Mouse (Mus musculus) G1E (cell line): ENCODE data around the gene Klk1b8. TPM values are rescaled to one million over a fixed set of nuclear protein-coding genes. Genes with fewer than 3 reads are reported as not detected.

Source experiments
- ATAC-seq: 2 replicates; pipeline ENCODE4 v1.8.0; 2016; ENCODE audit warnings: mild to moderate bottlenecking; ENCODE audit not compliant: insufficient number of reproducible peaks, poor library complexity, low FRiP score, severe bottlenecking; ENCODE audit errors: extremely low read depth
- DNase-seq: peaks from one replicate; pipeline ENCODE4 v3.0.0; 2012; ENCODE audit warnings: low spot score
- H3K27me3 ChIP-seq: 2 replicates; pipeline ENCODE4 v1.6.1; 2012; ENCODE audit warnings: mild to moderate bottlenecking, low read length, inconsistent platforms; ENCODE audit not compliant: insufficient read depth
- H3K36me3 ChIP-seq: replicated peaks from 2 replicates; pipeline ENCODE3; 2012; ENCODE audit warnings: mild to moderate bottlenecking, inconsistent platforms
- H3K4me1 ChIP-seq: 2 replicates; pipeline ENCODE4 v1.6.1; 2012; ENCODE audit warnings: low read depth, low read length, inconsistent platforms, mixed read lengths; ENCODE audit not compliant: insufficient read depth
- H3K4me3 ChIP-seq: 2 replicates; pipeline ENCODE4 v1.5.1; 2012; ENCODE audit warnings: low read depth, mild to moderate bottlenecking, inconsistent platforms, low read length, moderate library complexity, mixed read lengths
- H3K9me3 ChIP-seq: replicated peaks from 2 replicates; pipeline ENCODE4 v1.6.1; 2012; ENCODE audit warnings: inconsistent platforms
- CTCF ChIP-seq: IDR thresholded peaks from 2 replicates; pipeline ENCODE4 v1.5.1; 2012; ENCODE audit warnings: low read depth, low read length, inconsistent platforms, mixed read lengths
- GATA1 ChIP-seq: IDR thresholded peaks from 2 replicates; pipeline ENCODE4 v1.6.1; 2012; ENCODE audit warnings: borderline replicate concordance, low read length, inconsistent platforms, mixed read lengths
- GATA2 ChIP-seq: IDR thresholded peaks from 2 replicates; pipeline ENCODE4 v1.6.1; 2012; ENCODE audit warnings: low read depth, low read length, inconsistent platforms, borderline replicate concordance
- POLR2AphosphoS5 ChIP-seq: IDR thresholded peaks from 2 replicates; pipeline ENCODE4 v1.6.1; 2012; ENCODE audit warnings: low read depth, low read length, inconsistent platforms; ENCODE audit not compliant: insufficient replicate concordance
- TAL1 ChIP-seq: conservative IDR thresholded peaks from 2 replicates; pipeline ENCODE4 v1.6.1; 2012; ENCODE audit warnings: low read depth, low read length, inconsistent platforms, mixed read lengths
- polyA plus RNA-seq: library from polyadenylated mRNA; stranded (reverse); fragments of >175 nt; gene quantifications from 2 replicates; pipeline ENCODE4 v1.2.3, GENCODE M21; 2012
- total RNA-seq, 2 experiments: library from RNA; stranded (forward) in 1 of 2; stranded (reverse) in 1 of 2; fragments of 200-1000 nt in 1 of 2; fragments of >200 nt in 1 of 2; fragmentation: Nextera tagmentation in 1 of 2; gene quantifications; 2 replicates each; pipeline ENCODE4 v1.2.3; 2014 to 2017

Klk1b8 gene
- total and polyA plus RNA-seq, 3 experiments = not detected

DNA sequence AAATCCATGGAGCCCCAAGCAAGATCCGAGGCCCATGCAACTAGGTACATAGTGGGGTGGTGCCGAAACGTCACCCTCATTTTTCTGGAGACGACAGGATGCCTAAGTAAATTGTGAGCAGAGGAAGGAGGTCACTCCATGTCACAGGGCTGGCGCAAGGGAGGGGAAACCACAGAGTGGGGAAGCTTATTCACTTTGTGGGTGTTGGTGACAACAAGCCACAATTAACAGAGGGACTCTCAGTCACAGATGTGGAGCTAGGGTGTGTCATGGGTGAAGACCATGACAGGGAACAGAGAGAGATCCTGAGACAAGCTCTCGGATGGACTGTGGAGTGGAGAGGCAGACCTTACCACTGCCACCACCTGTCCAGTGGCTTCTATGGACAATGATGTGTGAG lies 29.4 kb upstream of the Klk1b8 start:
- TF ChIP-seq POLR2AphosphoS5 (no peak), CTCF (no peak), TAL1 (no peak), GATA2 (no peak), GATA1 (no peak)
- Histone ChIP-seq H3K9me3 (no peaks in the 10 kb centered on the region), H3K27me3 (no peaks in the 10 kb centered on the region), H3K4me3 (no peak overlapping the region), H3K4me1 (peaks cover 7% of the 10 kb centered on the region), H3K36me3 (no peaks in the 10 kb centered on the region)
- ATAC-seq (no peak), DNase-seq (no peak)

DNA sequence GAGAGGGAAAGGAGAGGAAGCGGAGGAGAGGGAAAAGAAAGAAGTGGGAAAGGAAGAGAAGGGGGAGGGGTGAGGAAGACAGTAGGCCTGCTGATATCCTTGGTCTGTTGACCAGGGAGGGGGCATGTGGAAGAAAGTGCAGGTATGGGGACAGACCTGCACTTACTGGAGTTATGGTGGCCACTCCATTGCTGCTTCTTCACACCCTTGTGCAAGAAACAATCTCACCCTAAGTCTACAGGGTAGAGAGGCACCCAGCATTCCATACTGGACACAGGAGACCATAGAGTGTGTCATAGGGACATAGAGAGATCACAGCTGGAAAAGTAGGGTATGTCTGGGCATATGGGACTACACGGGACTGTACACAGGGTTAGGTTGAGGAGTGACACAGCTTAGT lies 28.5 kb upstream of the Klk1b8 start:
- Histone ChIP-seq H3K9me3 (no peaks in the 10 kb centered on the region), H3K36me3 (no peaks in the 10 kb centered on the region), H3K4me3 (no peak overlapping the region), H3K27me3 (no peaks in the 10 kb centered on the region), H3K4me1 (peaks cover 7% of the 10 kb centered on the region)
- no peak for TF ChIP-seq CTCF
- TF ChIP-seq GATA1 = no peak
- no peak for TF ChIP-seq POLR2AphosphoS5
- no peak for TF ChIP-seq TAL1
- TF ChIP-seq GATA2 = no peak
- ATAC-seq = no peak
- DNase-seq = no peak

GRCm38 (mm10) chr7:43925985-43926384 lies 24.5 kb upstream of the Klk1b8 start:
- Histone ChIP-seq H3K4me3 (no peak overlapping the region), H3K4me1 (no peaks in the 10 kb centered on the region), H3K9me3 (no peaks in the 10 kb centered on the region), H3K36me3 (no peaks in the 10 kb centered on the region), H3K27me3 (no peaks in the 10 kb centered on the region)
- ATAC-seq = no peak
- peak; percentile 17 for DNase-seq
- TF ChIP-seq POLR2AphosphoS5 (no peak), GATA2 (no peak), TAL1 (no peak), CTCF (peak; percentile 13; the same call in 1 of the 2 replicates), GATA1 (no peak)

GRCm38 (mm10) chr7:43928521-43928920 lies 21.9 kb upstream of the Klk1b8 start:
- Histone ChIP-seq H3K4me3 (no peak overlapping the region), H3K4me1 (no peaks in the 10 kb centered on the region), H3K9me3 (no peaks in the 10 kb centered on the region), H3K27me3 (no peaks in the 10 kb centered on the region), H3K36me3 (no peaks in the 10 kb centered on the region)
- TF ChIP-seq CTCF (peak; percentile 28; the same call in 1 of the 2 replicates), GATA1 (no peak), GATA2 (no peak), TAL1 (no peak)
- ATAC-seq (no peak), DNase-seq (no peak)

DNA sequence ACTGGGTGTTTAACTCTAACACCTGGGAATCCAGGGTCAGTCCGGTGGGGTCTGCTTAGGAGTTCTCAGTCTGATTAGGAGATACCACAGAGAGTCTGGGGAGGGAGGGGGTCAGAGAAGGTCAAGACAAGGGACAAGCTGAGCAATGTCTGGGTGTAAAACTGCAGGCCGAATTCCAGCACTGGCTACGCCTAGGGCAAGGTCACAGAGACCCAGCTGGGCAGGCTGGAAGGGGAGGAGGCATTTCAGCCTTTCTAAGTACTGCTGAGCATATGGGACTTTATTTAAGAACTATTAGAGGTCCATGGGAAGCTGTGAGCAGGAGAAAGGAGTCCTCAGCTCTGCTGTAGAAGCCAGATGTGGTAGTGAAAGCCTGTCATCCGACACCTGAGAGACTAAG lies 18.1 kb upstream of the Klk1b8 start:
- no peak for DNase-seq
- Histone ChIP-seq H3K36me3 (no peaks in the 10 kb centered on the region), H3K4me3 (no peak overlapping the region), H3K9me3 (no peaks in the 10 kb centered on the region), H3K4me1 (no peaks in the 10 kb centered on the region), H3K27me3 (peaks cover 2% of the 10 kb centered on the region; the same call in 1 of the 2 replicates)
- ATAC-seq = no peak
- TF ChIP-seq TAL1 = no peak
- no peak for TF ChIP-seq GATA1
- TF ChIP-seq POLR2AphosphoS5 = no peak
- no peak for TF ChIP-seq GATA2
- no peak for TF ChIP-seq CTCF

GRCm38 (mm10) chr7:43933440-43933839 lies 17.0 kb upstream of the Klk1b8 start, which contains the start of gene Klk15:
Klk15 (plus strand) TSS chr7:43933740.
- ATAC-seq (no peak), DNase-seq (no peak)
- Histone ChIP-seq H3K27me3 (peaks cover 2% of the 10 kb centered on the region; the same call in 1 of the 2 replicates), H3K4me1 (no peaks in the 10 kb centered on the region), H3K4me3 (no peak within 1 kb of the TSS), H3K9me3 (no peaks in the 10 kb centered on the region), H3K36me3 (no peaks in the 10 kb centered on the region)
- TF ChIP-seq POLR2AphosphoS5 (no peak), GATA2 (no peak), TAL1 (no peak), GATA1 (no peak), CTCF (no peak)
